Mouse (Mus musculus): ENCODE measurements around the gene Ubap1l. TPM values are rescaled to one million over a fixed set of nuclear protein-coding genes. Genes with fewer than 3 reads are reported as not detected.

The Ubap1l gene
- polyA plus RNA-seq, 1 experiment from 2014 or later = 0.40 TPM

GRCm38 (mm10) chr9:65422760-65423501 is 62.1 kb downstream of the Ubap1l start, which contains the start of gene Slc51b:
Gene Slc51b, minus strand, starts transcription at chr9:65422955.
- 76% methylated on average over 11 of the region's 11 CpGs for WGBS
- ATAC-seq (ENCODE audit: insufficient read depth, low FRiP score) = no peak

GRCm38 (mm10) chr9:65424393-65424792 is 63.6 kb downstream of the Ubap1l start:
- H3K9ac ChIP-seq (ENCODE audit: low read length) = no peak overlapping the region
- no peak overlapping the region for H3K4me2 ChIP-seq (ENCODE audit: low read depth, low read length)
- H3K36me3 ChIP-seq (ENCODE audit: control insufficient read depth, insufficient read depth, low read length) = no peaks in the 10 kb centered on the region
- no peaks in the 10 kb centered on the region for H3K4me1 ChIP-seq (ENCODE audit: control insufficient read depth, insufficient read depth, low read length)
- ATAC-seq (ENCODE audit: insufficient read depth, low FRiP score) = no peak
- WGBS = 17% methylated on average over 3 of the region's 3 CpGs
- H3K27me3 ChIP-seq (ENCODE audit: control insufficient read depth, insufficient read depth, low read length) = no peaks in the 10 kb centered on the region
- H3K9me3 ChIP-seq (replicated peaks; ENCODE audit: control insufficient read depth, low read length) = no peaks in the 10 kb centered on the region
- H3K27ac ChIP-seq (ENCODE audit: low read length) = no peak overlapping the region
- no peak overlapping the region for H3K4me3 ChIP-seq (replicated peaks; ENCODE audit: low read length)

More at GRCm38 (mm10) chr9:65422760-65423501, 62.1 kb downstream of the Ubap1l start, which contains the start of gene Slc51b:
- Histone ChIP-seq H3K4me2 (ENCODE audit: low read depth, low read length) (no peak within 1 kb of the TSS), H3K9ac (ENCODE audit: low read length) (no peak within 1 kb of the TSS), H3K36me3 (ENCODE audit: control insufficient read depth, insufficient read depth, low read length) (no peaks in the 10 kb centered on the region), H3K4me3 (replicated peaks; ENCODE audit: low read length) (no peak within 1 kb of the TSS), H3K9me3 (replicated peaks; ENCODE audit: control insufficient read depth, low read length) (no peaks in the 10 kb centered on the region), H3K4me1 (ENCODE audit: control insufficient read depth, insufficient read depth, low read length) (no peaks in the 10 kb centered on the region), H3K27me3 (ENCODE audit: control insufficient read depth, insufficient read depth, low read length) (no peaks in the 10 kb centered on the region), H3K27ac (ENCODE audit: low read length) (no peak within 1 kb of the TSS)

GRCm38 (mm10) chr9:65427511-65427910 is 66.7 kb downstream of the Ubap1l start:
- Histone ChIP-seq H3K4me2 (ENCODE audit: low read depth, low read length) (no peak overlapping the region), H3K27me3 (ENCODE audit: control insufficient read depth, insufficient read depth, low read length) (no peaks in the 10 kb centered on the region), H3K27ac (ENCODE audit: low read length) (no peak overlapping the region), H3K4me1 (ENCODE audit: control insufficient read depth, insufficient read depth, low read length) (no peaks in the 10 kb centered on the region), H3K9ac (ENCODE audit: low read length) (no peak overlapping the region), H3K4me3 (replicated peaks; ENCODE audit: low read length) (no peak overlapping the region), H3K9me3 (replicated peaks; ENCODE audit: control insufficient read depth, low read length) (no peaks in the 10 kb centered on the region), H3K36me3 (ENCODE audit: control insufficient read depth, insufficient read depth, low read length) (no peaks in the 10 kb centered on the region)
- ATAC-seq (ENCODE audit: insufficient read depth, low FRiP score) = no peak
- 69% methylated on average over 2 of the region's 2 CpGs for WGBS

- Histone ChIP-seq H3K9ac (ENCODE audit: low read length) (no peak overlapping the region), H3K36me3 (ENCODE audit: control insufficient read depth, insufficient read depth, low read length) (no peaks in the 10 kb centered on the region), H3K4me1 (ENCODE audit: control insufficient read depth, insufficient read depth, low read length) (no peaks in the 10 kb centered on the region), H3K4me2 (ENCODE audit: low read depth, low read length) (no peak overlapping the region), H3K4me3 (replicated peaks; ENCODE audit: low read length) (no peak overlapping the region), H3K27ac (ENCODE audit: low read length) (no peak overlapping the region), H3K9me3 (replicated peaks; ENCODE audit: control insufficient read depth, low read length) (no peaks in the 10 kb centered on the region), H3K27me3 (ENCODE audit: control insufficient read depth, insufficient read depth, low read length) (no peaks in the 10 kb centered on the region)
- 84% methylated on average over 5 of the region's 5 CpGs for WGBS
- ATAC-seq (ENCODE audit: insufficient read depth, low FRiP score) = no peak
These were observed 67.2 kb downstream of the Ubap1l start for GRCm38 (mm10) chr9:65428003-65428402.

Other genes starting within 250 kb of the Ubap1l start
- gene Igdcc3, start 219.9 kb upstream of the Ubap1l start, polyA plus RNA-seq (2015; fragmentation: Nextera tagmentation; extraction: Ambion mirVana) = 0.44 and 0.55 TPM in 2 replicates
- 7.5 and 7.6 TPM in 2 replicates for gene Parp16, start 165.7 kb upstream of the Ubap1l start, polyA plus RNA-seq (2015; fragmentation: Nextera tagmentation; extraction: Ambion mirVana)
- 0.81 and 0.90 TPM in 2 replicates for gene Cilp, start 95.9 kb upstream of the Ubap1l start, polyA plus RNA-seq (2015; fragmentation: Nextera tagmentation; extraction: Ambion mirVana)
- gene Clpx, start 66.8 kb upstream of the Ubap1l start, polyA plus RNA-seq (2015; fragmentation: Nextera tagmentation; extraction: Ambion mirVana) = 53.9 and 54.8 TPM in 2 replicates
- 3.4 and 3.6 TPM in 2 replicates for gene Pdcd7, start 14.9 kb upstream of the Ubap1l start, polyA plus RNA-seq (2015; fragmentation: Nextera tagmentation; extraction: Ambion mirVana)
- 0.97 and 1.3 TPM in 2 replicates for gene Kbtbd13, start 30.6 kb downstream of the Ubap1l start, polyA plus RNA-seq (2015; fragmentation: Nextera tagmentation; extraction: Ambion mirVana)
- gene Rasl12, start 37.5 kb downstream of the Ubap1l start, polyA plus RNA-seq (2015; fragmentation: Nextera tagmentation; extraction: Ambion mirVana) = 7.6 TPM in 2 replicates
- gene Slc51b, start 61.9 kb downstream of the Ubap1l start, polyA plus RNA-seq (2015; fragmentation: Nextera tagmentation; extraction: Ambion mirVana) = 0.69 and 1.7 TPM in 2 replicates
- 18.8 and 21.9 TPM in 2 replicates for gene Mtfmt, start 74.7 kb downstream of the Ubap1l start, polyA plus RNA-seq (2015; fragmentation: Nextera tagmentation; extraction: Ambion mirVana)
- 82.4 and 95.8 TPM in 2 replicates for gene Spg21, start 99.9 kb downstream of the Ubap1l start, polyA plus RNA-seq (2015; fragmentation: Nextera tagmentation; extraction: Ambion mirVana)
- 0.19 and 0.65 TPM in 2 replicates for gene Ankdd1a, start 159.2 kb downstream of the Ubap1l start, polyA plus RNA-seq (2015; fragmentation: Nextera tagmentation; extraction: Ambion mirVana)
- 21.4 and 23.0 TPM in 2 replicates for gene Plekho2, start 219.0 kb downstream of the Ubap1l start, polyA plus RNA-seq (2015; fragmentation: Nextera tagmentation; extraction: Ambion mirVana)
- gene Pif1, start 226.1 kb downstream of the Ubap1l start, polyA plus RNA-seq (2015; fragmentation: Nextera tagmentation; extraction: Ambion mirVana) = 12.2 and 12.7 TPM in 2 replicates

All from stomach, embryonic 16.5 days (tissue).